Mouse (Mus musculus): Measurements from ENCODE around the gene Bicc1.

DNA sequence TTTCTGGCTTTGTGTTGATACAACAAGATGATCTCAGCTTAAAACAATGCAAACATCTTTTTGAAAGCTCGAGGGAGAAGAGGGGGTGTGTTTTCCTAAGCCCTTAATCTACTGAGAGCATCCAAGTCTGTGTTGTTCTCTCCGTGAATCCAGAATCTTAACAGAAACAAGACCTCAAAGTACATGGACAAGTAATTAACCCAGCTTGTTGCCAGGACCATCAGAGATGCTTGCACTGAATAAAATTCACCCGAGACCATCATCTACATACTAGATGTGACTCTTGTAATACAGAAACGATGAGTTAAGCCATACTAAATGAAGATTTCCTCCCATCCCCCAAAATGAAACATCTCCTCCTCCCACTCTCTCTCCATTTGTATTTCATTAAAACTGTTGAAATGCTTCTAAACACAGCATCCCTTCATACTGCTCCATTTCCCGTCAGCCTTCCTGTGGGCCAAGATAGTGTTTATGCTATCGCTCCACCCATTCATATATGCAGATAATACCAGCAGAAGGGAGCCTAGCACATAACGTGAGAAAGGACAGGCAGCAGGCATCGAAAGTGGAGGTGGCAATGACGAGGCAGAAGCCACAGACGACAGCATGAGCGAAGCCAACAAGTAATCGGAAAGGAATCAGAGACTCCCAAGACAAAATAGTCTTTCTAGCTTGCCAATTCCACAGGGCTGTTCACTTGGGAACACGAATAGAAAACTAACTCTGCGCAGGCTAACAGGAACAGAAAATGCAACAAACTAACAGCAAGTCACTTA lies 131.2 kb downstream of the Bicc1 start:
- TF ChIP-seq CTCF (IDR thresholded peaks at IDR 0.05; ENCODE audit: control insufficient read depth, insufficient read depth, insufficient replicate concordance, low read depth, low read length), result no peak
- TF ChIP-seq POLR2A (IDR thresholded peaks at IDR 0.05; ENCODE audit: control insufficient read depth, low read depth, low read length), result no peak
